Mouse (Mus musculus) regulatory T cell (primary cell): ENCODE measurements around the gene Acap3.

Source experiments
- in situ Hi-C: fragments of 300-600 bp; cut with MboI, MseI; formaldehyde crosslinking; loops from one replicate; pipeline ENCODE4 v1.15.1; 2025; ENCODE audit warnings: high pct_unique_total_duplicates

Acap3 gene

GRCm38 (mm10) chr4:155886330-155886729 is 5.3 kb upstream of the Acap3 start:
- in situ Hi-C loops = no loop called here

DNA sequence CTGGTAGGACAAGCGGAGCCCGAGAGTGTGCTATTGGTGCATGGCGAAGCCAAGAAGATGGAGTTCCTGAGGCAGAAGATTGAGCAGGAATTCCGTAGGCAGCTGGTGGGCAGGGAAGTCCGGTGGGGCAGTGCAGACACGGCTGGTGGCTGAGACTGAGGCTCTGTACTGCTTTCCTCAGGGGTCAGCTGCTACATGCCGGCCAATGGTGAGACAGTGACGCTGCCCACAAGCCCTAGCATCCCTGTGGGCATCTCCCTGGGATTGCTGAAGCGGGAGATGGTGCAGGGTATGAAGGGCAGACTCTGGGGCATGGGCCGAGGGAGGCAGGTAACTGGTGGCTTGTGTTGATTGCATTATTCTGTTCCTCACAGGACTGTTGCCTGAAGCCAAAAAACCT is 3.9 kb upstream of the Acap3 start:
- in situ Hi-C loops = no loop called here

DNA sequence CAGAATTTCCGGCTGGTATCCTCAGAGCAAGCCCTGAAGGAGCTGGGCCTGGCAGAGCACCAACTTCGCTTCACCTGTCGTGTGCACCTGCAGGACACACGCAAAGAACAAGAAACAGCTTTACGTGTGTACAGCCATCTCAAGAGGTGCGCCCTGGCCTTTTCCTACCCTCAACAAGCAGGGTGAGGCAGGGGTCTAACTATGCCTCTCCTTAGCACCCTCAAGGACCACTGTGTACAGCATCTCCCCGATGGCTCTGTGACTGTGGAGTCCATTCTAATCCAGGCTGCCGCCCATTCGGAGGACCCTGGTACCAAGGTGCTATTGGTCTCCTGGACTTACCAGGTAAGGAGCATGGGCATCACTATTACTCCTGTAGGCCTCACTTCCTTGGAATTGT is 3.4 kb upstream of the Acap3 start:
- in situ Hi-C loops = no loop called here

DNA sequence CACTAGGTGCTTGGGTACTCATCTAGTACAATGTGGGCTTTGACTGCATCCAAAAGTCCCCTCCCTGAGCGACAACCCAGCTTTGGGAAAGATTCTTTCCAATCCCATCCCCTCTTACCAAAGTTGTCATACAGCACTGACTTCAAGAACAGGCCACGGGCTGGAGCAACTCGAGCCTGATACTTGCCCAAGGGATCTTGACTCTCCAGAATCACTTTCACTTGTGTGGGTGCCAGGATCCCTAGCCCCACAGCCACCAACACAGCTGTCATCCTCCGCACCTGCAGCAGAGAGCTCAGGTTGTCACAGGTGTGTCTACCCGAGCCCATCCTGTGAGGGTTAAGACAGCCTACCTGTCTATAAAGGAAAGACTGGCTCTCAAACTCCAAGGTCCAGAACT is 2.3 kb upstream of the Acap3 start:
- in situ Hi-C loops = no loop called here

GRCm38 (mm10) chr4:155891011-155891471 is 581 bp upstream of the Acap3 start:
- in situ Hi-C loops = loop anchor here (5.0 kb wide), 1 partner anchor 51 kb away; the partner anchor contains the start of gene Ube2j2

- in situ Hi-C loops = loop anchor here (5.0 kb wide), 1 partner anchor 50 kb away; the partner anchor contains the start of gene Ube2j2
Observed at GRCm38 (mm10) chr4:155892017-155892416, 395 bp downstream of the Acap3 start.

GRCm38 (mm10) chr4:155892438-155893211 is 1.0 kb downstream of the Acap3 start:
- in situ Hi-C loops = loop anchor here (5.0 kb wide), 1 partner anchor 50 kb away; the partner anchor contains the start of gene Ube2j2

DNA sequence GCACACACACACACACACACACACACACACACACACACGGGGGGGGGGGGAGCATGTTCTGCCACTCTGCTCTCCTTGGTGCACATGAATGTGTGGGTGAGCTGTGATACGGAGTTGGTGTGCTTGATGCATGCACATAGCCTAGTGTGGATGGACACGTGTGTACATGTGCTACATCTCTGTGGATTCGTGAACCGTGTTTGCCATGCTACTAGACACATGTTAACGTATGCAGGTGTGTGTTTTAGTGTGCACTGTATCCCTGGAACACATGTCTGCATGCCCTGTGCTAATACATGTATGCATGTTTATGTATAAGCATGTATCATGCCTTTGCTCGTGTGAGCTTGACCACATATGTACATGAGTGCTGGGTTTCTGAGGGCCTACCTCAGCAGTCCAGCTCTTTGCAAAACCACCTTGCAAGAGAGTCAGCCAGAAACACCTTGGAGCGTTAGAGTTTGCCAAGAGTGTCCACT is 1.6 kb downstream of the Acap3 start:
- in situ Hi-C loops = loop anchor here (5.0 kb wide), 1 partner anchor 49 kb away; the partner anchor contains the start of gene Ube2j2

DNA sequence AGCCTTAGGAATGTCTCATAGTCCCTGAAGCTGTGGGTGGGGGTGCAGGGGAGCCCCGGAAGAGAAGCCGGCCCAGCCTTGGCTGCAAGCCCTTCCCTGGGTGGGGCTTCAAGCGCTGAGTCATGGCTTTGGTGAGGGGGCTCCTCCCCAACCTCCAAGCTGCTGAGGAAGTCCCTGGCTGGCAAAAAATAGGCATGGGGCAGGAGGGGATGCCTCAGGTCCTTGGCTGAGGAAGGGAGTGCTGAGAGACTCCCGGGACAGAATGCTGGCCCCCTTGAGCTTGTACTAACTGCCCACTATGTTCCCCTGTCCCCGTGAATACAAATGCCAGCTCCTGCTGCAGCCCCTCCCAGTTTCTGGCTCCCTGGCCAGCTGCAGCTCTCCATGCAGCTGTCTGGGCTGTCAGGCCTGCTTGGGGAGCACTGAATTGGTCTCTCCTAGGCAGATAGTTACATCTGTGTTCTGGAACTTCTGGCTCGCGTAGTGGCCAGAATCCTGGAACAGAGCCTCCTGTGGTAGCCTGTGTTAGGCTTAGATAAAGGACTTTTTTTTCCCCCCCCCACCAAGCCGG is 2.8 kb downstream of the Acap3 start:
- in situ Hi-C loops = loop anchor here (5.0 kb wide), 1 partner anchor 48 kb away; the partner anchor contains the start of gene Ube2j2

- in situ Hi-C loops = no loop called here
Observed at GRCm38 (mm10) chr4:155895216-155895615, 3.6 kb downstream of the Acap3 start.

DNA sequence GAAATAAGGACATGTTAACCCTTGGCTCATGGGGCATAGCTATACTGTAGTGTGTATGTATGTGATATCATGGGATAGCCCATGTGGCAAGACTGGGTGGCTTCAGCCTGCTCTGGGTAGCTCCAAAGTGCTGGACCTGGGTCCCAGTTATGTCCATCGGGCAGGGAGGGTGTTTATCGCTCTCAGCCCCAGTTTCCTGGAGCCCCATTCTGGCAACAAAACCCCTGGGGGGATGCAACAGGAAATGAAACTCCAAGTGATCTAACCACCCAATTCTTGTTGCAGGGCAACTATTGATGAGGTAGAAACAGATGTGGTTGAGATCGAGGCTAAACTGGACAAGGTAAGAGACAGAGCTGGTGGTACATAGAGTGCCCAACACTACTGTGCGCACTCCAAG is 4.2 kb downstream of the Acap3 start:
- in situ Hi-C loops = no loop called here

DNA sequence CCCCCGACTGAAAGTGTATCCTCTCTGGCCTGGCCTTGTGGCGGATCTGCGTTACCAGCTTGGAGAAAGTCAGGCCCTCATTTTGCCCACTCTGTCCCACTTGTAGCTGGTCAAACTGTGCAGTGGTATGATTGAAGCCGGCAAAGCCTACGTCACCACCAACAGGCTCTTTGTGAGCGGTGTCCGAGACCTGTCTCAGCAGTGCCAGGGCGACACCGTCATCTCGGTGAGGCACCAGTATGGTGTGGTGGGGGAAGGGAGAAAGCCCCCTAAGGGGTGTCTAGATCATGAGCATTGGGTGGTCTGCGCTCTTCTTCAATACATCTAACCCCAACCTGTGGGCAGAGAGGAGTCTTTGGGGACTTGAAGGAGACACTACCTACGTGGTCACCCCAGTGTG is 4.8 kb downstream of the Acap3 start:
- in situ Hi-C loops = no loop called here

GRCm38 (mm10) chr4:155898318-155898717 is 6.7 kb downstream of the Acap3 start:
- in situ Hi-C loops = no loop called here

DNA sequence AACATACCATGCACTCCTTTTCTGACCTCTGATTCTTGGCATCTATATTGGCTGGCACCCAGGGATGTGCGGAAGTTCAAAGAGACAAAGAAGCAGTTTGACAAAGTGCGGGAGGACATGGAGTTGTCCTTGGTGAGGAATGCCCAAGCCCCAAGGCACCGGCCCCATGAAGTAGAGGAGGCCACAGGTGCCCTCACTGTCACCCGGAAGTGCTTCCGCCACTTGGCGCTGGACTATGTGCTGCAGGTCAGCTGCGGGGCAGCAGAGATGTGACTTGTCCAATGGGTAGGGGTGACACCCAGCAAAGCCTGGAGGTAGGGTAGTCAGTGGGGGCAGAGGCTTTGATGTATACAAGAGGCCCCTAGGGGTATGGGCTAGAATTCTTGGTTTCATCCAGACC is 7.7 kb downstream of the Acap3 start:
- in situ Hi-C loops = no loop called here

DNA sequence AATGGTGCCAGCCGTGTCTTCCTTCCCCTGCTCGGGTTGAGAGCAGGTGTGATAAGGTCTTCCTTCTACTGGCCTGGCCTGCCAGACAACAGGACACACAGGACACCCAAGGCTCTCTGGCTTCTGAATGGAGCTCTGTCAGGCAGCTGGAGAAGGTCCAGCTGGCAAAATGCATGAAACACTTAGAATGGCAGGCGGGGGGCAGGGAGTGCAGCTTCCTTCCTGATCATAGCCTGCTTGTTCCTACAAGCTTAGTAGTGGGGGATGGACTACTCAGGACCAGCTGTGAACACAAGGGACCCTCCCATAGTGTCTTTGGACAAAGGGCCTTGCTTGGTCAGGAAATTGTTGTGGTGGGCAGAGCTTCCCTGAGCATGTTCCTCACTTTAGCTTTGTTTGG is 9.6 kb downstream of the Acap3 start:
- in situ Hi-C loops = no loop called here

GRCm38 (mm10) chr4:155903246-155903645 is 11.6 kb downstream of the Acap3 start:
- in situ Hi-C loops = no loop called here

GRCm38 (mm10) chr4:155904318-155905102 is 12.9 kb downstream of the Acap3 start:
- in situ Hi-C loops = no loop called here

- in situ Hi-C loops = no loop called here
Observed at GRCm38 (mm10) chr4:155905634-155906033, 14.0 kb downstream of the Acap3 start.

DNA sequence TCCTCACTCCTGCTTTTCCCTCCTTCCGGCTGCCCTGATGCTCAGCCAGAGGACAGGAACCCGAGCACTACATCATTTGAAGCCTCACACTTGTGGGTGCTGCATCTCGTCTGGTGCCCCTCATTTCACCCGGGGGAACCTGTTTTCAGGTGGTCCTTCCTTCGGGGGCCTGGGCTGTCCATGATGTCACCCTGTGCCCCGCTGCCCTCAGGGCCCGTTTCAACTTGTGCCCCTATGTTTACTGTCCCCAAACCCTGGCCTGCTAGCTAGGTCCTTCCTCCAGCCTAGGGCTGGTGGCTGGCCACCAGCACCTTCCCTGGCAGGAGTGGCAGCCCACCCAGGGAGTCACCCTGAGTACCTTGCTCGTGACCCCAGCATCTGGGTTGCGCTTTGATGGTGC is 14.5 kb downstream of the Acap3 start:
- in situ Hi-C loops = no loop called here

DNA sequence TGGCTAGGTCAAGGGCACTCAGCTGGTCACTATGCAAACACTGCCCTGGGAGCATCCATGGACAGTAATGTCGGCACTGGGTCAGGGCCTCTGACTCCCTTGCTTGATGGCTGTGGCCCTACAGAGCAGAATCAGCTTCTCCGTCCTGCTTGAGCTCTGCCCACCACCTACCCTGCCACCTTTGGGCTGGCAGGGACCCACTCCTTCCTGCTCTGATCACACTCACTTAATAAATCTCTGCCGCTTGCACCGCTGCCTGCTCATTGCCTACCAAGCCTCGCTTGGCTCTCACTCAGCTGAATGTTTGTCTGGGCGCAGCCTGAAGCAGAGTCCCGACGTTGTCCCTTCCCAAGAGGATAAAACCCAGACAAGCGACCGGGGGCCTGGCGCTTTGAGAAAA is 15.4 kb downstream of the Acap3 start:
- in situ Hi-C loops = no loop called here

DNA sequence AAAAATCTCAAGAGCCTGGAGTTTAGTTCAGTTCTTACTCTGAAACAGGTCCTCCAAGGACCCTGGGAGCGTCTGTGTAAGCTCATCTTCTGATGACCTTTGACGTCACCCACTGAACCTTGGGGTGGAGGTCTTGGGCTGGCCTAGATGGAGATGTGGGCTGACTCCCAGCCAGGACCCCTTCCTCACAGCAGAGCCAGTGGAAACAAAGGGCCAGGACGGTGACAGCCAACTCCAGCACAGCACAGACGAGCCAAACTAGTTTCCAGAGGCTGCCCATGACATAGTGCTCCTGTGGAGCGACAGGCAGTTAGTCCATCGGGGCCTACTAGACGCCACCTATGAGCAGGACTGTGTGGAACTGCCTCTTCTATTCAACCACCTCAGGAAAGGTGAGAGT is 16.7 kb downstream of the Acap3 start:
- in situ Hi-C loops = no loop called here

DNA sequence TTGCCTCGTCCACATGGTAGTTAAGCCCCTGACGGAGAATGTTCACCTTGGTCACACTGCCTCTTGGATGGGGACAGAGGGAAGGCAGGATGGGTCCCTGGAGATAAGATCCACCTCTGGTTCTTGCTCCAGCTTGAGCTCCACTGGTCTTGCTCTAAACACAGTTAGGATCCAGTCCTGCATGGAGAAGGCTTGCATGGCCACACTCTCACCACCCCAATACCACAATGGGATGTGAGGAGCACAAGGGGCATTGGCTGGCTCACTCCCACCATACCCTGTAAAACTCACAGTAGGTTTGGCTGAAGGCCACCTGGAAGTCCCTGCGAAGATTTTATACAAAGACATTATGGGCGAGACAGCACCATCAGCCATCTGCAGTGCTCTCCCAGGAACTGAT is 17.1 kb downstream of the Acap3 start:
- in situ Hi-C loops = no loop called here
